Mouse (Mus musculus): Measurements from ENCODE around the gene Oaz3. TPM values are rescaled to one million over a fixed set of nuclear protein-coding genes. Genes with fewer than 3 reads are reported as not detected.
A peak's percentile ranks its signal among the peaks of the same experiment; 100 is the strongest.

Oaz3 gene
- not detected for total RNA-seq (2021)
- long read RNA-seq, experiment 1, partial matches to known transcripts = 0 of 1 reads
- long read RNA-seq, experiment 1, other reads (novel, unspliced or antisense) = 0 of 1 reads
- long read RNA-seq, experiment 2 = 0 reads

DNA sequence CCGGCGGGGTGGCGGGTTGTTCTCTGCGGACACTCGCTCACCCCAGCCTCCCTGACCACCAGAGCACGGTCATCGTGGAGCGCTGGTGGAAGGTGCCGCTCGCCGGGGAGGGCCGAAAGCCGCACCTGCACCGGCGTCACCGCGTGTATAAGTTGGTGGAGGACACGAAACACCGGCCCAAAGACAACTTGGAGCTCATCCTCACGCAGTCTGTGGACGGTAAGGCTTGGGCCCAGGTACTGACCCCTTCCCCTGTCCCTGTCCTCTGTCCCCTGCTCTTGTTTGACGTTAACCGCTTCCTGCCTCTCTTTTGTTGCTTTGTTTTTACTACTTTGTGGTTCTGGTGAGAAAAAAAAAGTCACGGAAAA lies at the start of gene Oaz3:
TSS of gene Oaz3 (minus strand) at position 319 of the 368 bp plus-strand sequence.
- Histone ChIP-seq H3K4me3 (peak within 1 kb of the TSS; percentile 91), H3K27ac (peak within 1 kb of the TSS; percentile 87)
- TF ChIP-seq CTCF (IDR thresholded peaks at IDR 0.05) = no peak
- peak in 1 of 2 experiments; percentile 29 for DNase-seq (ENCODE audit: extremely low spot score in 1 of 2, low spot score in 2 of 2)
- intact Hi-C loops (cut with DNase I) = loop anchor here (2.0 to 5.0 kb wide), 2 partner anchors 76 to 139 kb away; partner anchors contain the start of gene Snx27

GRCm38 (mm10) chr3:94487581-94487980 lies 43.9 kb upstream of the Oaz3 start:
- intact Hi-C loops (cut with DNase I) = no loop called here
- peak overlapping the region; percentile 80 for H3K27ac ChIP-seq
- TF ChIP-seq CTCF (IDR thresholded peaks at IDR 0.05) = no peak
- no peak overlapping the region for H3K4me3 ChIP-seq
- DNase-seq (ENCODE audit: extremely low spot score in 1 of 2, low spot score in 2 of 2) = no peak

GRCm38 (mm10) chr3:94485922-94486321 lies 42.2 kb upstream of the Oaz3 start:
- Histone ChIP-seq H3K27ac (peak overlapping the region; percentile 98), H3K4me3 (no peak overlapping the region)
- no peak for TF ChIP-seq CTCF (IDR thresholded peaks at IDR 0.05)
- DNase-seq (ENCODE audit: extremely low spot score in 1 of 2, low spot score in 2 of 2) = no peak
- intact Hi-C loops (cut with DNase I) = no loop called here

DNA sequence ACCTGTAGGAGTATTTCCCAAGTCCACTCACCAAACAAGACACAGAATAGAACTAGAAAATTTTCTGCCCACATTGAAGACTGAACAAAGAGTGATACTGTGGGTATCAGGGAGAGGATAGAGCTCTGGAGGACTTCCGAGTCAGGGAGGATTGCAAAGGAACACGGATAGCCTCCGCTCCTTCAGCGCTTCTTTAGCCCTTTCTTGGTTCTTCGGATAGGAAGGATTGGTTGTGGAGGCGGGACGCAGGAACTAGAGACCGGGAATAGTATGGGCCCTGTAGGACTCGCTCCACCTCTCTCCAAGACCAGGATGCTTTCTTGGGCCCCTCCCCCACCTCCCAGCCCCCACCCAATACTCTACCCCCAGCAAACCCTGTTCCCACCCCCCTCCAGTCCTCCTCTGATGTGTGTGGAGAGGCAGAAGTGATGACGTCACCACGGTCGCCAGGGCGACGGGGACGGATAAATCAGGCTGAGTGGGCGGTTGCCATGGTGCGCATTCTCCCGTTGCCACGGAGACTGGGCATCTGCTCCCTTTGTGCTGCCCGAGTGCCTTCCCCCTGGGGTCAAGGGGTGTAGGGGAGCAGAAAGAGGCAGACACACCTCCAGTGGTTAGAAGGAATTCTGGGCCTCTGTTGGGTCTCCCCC lies 40.2 kb upstream of the Oaz3 start:
- H3K27ac ChIP-seq = peak overlapping the region; percentile 98
- TF ChIP-seq CTCF (IDR thresholded peaks at IDR 0.05) = no peak
- peak overlapping the region; percentile 22; the same call in 1 of the 2 replicates for H3K4me3 ChIP-seq
- DNase-seq (ENCODE audit: extremely low spot score in 1 of 2, low spot score in 2 of 2) = peak; percentile 96
- intact Hi-C loops (cut with DNase I) = no loop called here

- intact Hi-C loops (cut with DNase I) = no loop called here
- DNase-seq (ENCODE audit: extremely low spot score in 1 of 2, low spot score in 2 of 2) = no peak
- peak overlapping the region; percentile 98 for H3K27ac ChIP-seq
- TF ChIP-seq CTCF (IDR thresholded peaks at IDR 0.05) = no peak
- 0 out of 2 replicates have a peak overlapping the region, but pooled peaks have one; percentile 13 for H3K4me3 ChIP-seq
Observed at GRCm38 (mm10) chr3:94482764-94483385, 39.2 kb upstream of the Oaz3 start.

DNA sequence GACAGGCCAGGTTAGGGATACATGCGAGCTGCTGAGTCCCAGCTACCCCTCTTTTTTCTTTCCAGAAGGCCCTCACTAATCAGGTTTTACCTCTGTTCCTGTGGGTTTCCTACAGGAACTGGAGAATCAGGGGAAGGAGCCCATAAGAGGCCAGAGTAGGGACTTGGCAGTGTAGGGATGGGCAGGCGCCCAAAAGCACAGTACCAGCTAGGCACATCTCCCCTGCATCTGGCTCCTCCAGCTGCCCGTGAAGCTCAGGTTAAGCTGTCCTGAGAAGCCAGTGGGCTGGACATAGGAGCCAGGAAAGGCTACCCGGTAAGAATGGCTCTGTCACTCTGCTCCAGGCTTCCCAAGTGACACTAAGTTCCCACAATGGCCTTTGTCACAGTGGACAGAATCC lies 37.7 kb upstream of the Oaz3 start:
- no peak for TF ChIP-seq CTCF (IDR thresholded peaks at IDR 0.05)
- DNase-seq (ENCODE audit: extremely low spot score in 1 of 2, low spot score in 2 of 2) = no peak
- H3K4me3 ChIP-seq = peak overlapping the region; percentile 13; the same call in 1 of the 2 replicates
- peak overlapping the region; percentile 78 for H3K27ac ChIP-seq
- intact Hi-C loops (cut with DNase I) = no loop called here

DNA sequence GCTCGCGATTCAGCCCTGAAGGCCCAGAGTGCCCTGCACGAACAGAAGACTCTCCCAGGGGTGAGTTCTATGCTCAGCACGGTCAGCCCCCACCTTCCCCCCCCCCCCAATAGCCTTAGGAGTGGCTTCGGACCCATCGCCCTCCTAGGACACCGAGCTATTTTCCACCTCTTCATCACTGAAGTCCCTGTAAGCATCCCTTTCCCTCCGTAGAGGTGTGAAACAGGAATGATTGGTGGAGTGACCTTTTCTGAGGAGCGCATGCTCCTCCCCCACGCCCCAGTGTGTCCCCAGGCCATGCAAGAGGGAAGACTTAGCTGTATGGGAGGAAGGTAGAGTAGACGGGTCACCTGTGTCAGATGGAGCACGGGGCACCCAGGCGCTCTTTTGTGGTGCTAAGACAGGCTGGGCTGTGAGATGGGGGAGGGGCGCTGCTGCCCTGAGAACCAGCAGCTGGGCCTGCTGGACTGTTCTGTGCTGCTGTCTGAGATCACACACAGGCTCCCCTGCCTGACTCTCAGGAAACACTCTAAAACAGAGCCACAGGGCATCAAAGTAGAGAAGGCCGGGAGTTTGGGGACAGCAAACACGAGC lies 36.7 kb upstream of the Oaz3 start, which contains the start of gene Riiad1:
TSS of gene Riiad1 (minus strand) at position 51 of the 594 bp plus-strand sequence.
- no peak for DNase-seq (ENCODE audit: extremely low spot score in 1 of 2, low spot score in 2 of 2)
- TF ChIP-seq CTCF (IDR thresholded peaks at IDR 0.05) = no peak
- Histone ChIP-seq H3K27ac (peak within 1 kb of the TSS; percentile 98), H3K4me3 (peak within 1 kb of the TSS; percentile 74)
- intact Hi-C loops (cut with DNase I) = no loop called here

DNA sequence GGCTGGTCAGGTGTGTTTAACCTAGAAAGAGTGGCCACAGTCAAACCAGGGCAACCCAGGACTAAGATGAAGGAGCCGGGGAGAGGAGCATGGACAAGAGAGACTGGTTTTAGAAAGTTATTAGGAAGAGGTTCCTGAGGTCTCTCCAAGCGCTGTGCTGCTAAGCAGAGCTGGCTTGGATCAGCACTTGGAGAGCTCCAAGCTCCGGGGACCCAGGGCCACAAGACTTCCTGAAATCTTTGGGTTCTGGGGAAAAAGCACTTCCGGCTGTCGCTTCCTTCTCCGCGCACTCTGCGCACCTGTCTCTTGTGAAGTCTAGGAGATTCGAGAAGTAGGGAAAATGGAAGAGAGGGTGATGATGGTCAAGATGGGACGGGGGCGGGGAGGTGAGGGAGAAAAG lies 35.8 kb upstream of the Oaz3 start:
- no peak for DNase-seq (ENCODE audit: extremely low spot score in 1 of 2, low spot score in 2 of 2)
- H3K4me3 ChIP-seq = peak overlapping the region; percentile 74
- TF ChIP-seq CTCF (IDR thresholded peaks at IDR 0.05) = no peak
- intact Hi-C loops (cut with DNase I) = loop anchor here (2.0 kb wide), 1 partner anchor 15 kb away; no protein-coding TSS in a partner anchor
- peak overlapping the region; percentile 98 for H3K27ac ChIP-seq

DNA sequence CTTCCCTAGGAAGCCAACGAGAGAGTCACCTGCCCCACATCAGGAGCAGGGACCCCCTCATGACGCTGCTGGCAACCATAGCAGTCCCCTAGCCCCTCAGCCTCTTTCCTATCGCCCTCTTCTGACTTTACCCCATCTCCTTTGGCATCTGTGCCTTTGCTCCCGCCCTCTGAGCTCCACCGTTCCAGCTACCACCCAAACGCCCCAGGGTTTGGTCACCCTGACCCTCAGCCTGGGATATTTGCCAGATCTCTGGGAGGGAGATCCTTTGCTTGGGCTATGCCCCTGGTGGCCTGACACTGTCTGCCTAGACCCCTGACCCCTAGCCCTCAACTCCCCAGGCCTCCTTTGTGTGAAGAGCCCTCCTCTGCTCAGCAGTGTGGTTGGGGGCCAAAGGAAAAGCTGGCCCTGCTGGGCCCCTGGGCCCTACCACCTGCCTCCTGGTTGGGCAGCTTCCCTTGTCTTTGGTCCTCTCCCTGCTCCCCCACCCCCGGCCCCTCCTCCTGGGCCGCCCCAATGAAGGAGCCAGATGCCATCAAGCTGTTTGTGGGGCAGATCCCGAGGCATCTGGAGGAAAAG lies 35.0 kb upstream of the Oaz3 start:
- H3K4me3 ChIP-seq = peak overlapping the region; percentile 74
- intact Hi-C loops (cut with DNase I) = loop anchor here (2.0 kb wide), 1 partner anchor 14 kb away; no protein-coding TSS in a partner anchor
- no peak for DNase-seq (ENCODE audit: extremely low spot score in 1 of 2, low spot score in 2 of 2)
- H3K27ac ChIP-seq = peak overlapping the region; percentile 98
- no peak for TF ChIP-seq CTCF (IDR thresholded peaks at IDR 0.05)

DNA sequence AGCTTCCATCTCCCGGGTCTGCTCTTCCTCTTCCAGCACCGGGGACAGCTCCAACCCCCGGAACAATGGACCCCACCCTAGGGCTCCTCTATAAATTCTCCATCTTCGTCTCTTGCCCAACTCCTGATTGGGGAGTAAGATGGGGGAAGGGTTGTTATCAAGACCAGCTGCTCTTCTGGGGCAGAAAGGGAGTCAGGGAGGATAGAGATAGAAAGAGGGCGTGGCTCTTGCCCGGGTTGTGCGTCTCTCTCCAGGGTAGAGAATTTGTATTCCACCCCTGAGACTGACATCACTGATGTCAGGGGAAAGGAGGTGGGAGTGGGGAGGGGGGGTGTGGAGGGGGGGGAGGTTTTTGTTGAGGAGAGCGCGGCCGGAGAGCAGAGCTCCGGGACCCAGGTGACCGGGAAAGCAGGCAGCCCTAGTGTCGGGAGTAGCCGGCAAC lies 34.3 kb upstream of the Oaz3 start, which contains the start of gene Celf3:
TSS of gene Celf3 (plus strand) at position 315 of the 442 bp plus-strand sequence.
- H3K27ac ChIP-seq = peak within 1 kb of the TSS; percentile 98
- no peak for TF ChIP-seq CTCF (IDR thresholded peaks at IDR 0.05)
- DNase-seq (ENCODE audit: extremely low spot score in 1 of 2, low spot score in 2 of 2) = peak; percentile 76
- peak within 1 kb of the TSS; percentile 74 for H3K4me3 ChIP-seq
- intact Hi-C loops (cut with DNase I) = loop anchor here (2.0 kb wide), 1 partner anchor 13 kb away; no protein-coding TSS in a partner anchor

GRCm38 (mm10) chr3:94477444-94477843 lies 33.7 kb upstream of the Oaz3 start:
- DNase-seq (ENCODE audit: extremely low spot score in 1 of 2, low spot score in 2 of 2) = peak in 1 of 2 experiments; percentile 49
- no peak for TF ChIP-seq CTCF (IDR thresholded peaks at IDR 0.05)
- Histone ChIP-seq H3K27ac (peak overlapping the region; percentile 98), H3K4me3 (peak overlapping the region; percentile 74)
- intact Hi-C loops (cut with DNase I) = no loop called here

Measured in left cerebral cortex, adult 2 months (tissue).